13 mouse cellular contexts compared by ENCODE assay signal in genomic region chr3:137586376-137586969, GRCm38 (mm10). TPM values are rescaled to one million over a fixed set of nuclear protein-coding genes. Genes with fewer than 3 reads are reported as not detected.
"Had no signal": no experiment of that assay in that cellular context is flagged by ENCODE, and none has a peak within 500 bp of the region (broad histone marks: within the 10 kb centered on the region; RNA-seq: fewer than 3 reads in every experiment).

No protein-coding gene starts in this region.

- ATAC-seq: hindbrain, embryonic 16.5 days; inflammation-experienced regulatory T-cells, adult 6 months; intestine, postnatal 0 days; liver, embryonic 12.5 days had no signal

- H3K4me1 ChIP-seq: limb, embryonic 15.5 days; liver, embryonic 12.5 days; lung, embryonic 15.5 days; midbrain, embryonic 12.5 days had no signal

- H3K4me2 ChIP-seq: limb, embryonic 15.5 days; liver, embryonic 12.5 days; lung, embryonic 15.5 days; midbrain, embryonic 12.5 days had no signal

- H3K9ac ChIP-seq: limb, embryonic 15.5 days; liver, embryonic 12.5 days; lung, embryonic 15.5 days; midbrain, embryonic 12.5 days had no signal

- H3K27ac ChIP-seq: limb, embryonic 15.5 days; liver, embryonic 12.5 days; lung, embryonic 15.5 days; macrophage; midbrain, embryonic 12.5 days had no signal

- DNase-seq: layer of hippocampus, adult 9-11 months; lung, postnatal 14 days; right cerebral cortex, postnatal 14 days; thymus, postnatal 4 days had no signal

- H3K36me3 ChIP-seq: limb, embryonic 15.5 days; liver, embryonic 12.5 days; lung, embryonic 15.5 days; midbrain, embryonic 12.5 days had no signal

- H3K27me3 ChIP-seq: limb, embryonic 15.5 days; liver, embryonic 12.5 days; lung, embryonic 15.5 days; megakaryocyte, embryonic 14.5 days; midbrain, embryonic 12.5 days had no signal

- H3K9me3 ChIP-seq: limb, embryonic 15.5 days; liver, embryonic 12.5 days; lung, embryonic 15.5 days; midbrain, embryonic 12.5 days had no signal

- H3K4me3 ChIP-seq: limb, embryonic 15.5 days; liver, embryonic 12.5 days; lung, embryonic 15.5 days; megakaryocyte, embryonic 14.5 days; midbrain, embryonic 12.5 days had no signal

RNA-seq across cellular contexts. Expression of gene Ddit4l, which starts 34.9 kb away (rescaled TPM):
- polyA plus RNA-seq: macrophage had no signal
